Mouse (Mus musculus) bone marrow, adult 2 months (tissue): ENCODE measurements around the gene Aup1. TPM values are rescaled to one million over a fixed set of nuclear protein-coding genes. Genes with fewer than 3 reads are reported as not detected.

Experiments used
- H3K27ac ChIP-seq: fragments of 200-500 bp; 2 replicates; pipeline ENCODE4 v1.5.1; 2012; ENCODE audit warnings: low read depth, mild to moderate bottlenecking, control low read depth, inconsistent platforms, low read length; ENCODE audit not compliant: control insufficient read depth, poor library complexity, insufficient read depth
- H3K4me1 ChIP-seq: fragments of 200-500 bp; 2 replicates; pipeline ENCODE4 v1.6.1; 2011; ENCODE audit warnings: low read length; ENCODE audit not compliant: control insufficient read depth, insufficient read depth
- H3K4me3 ChIP-seq: fragments of 200-500 bp; replicated peaks from 2 replicates; pipeline ENCODE3; 2011; ENCODE audit warnings: mild to moderate bottlenecking, low read depth, low read length, control low read depth; ENCODE audit not compliant: control insufficient read depth
- CTCF ChIP-seq: fragments of 200-500 bp; IDR thresholded peaks from 2 replicates; pipeline ENCODE4 v1.5.1; 2011; ENCODE audit warnings: low read length, control low read depth; ENCODE audit not compliant: control insufficient read depth, insufficient read depth
- POLR2A ChIP-seq: fragments of 200-500 bp; IDR thresholded peaks from 2 replicates; pipeline ENCODE4 v1.6.1; 2011; ENCODE audit warnings: low read depth, mild to moderate bottlenecking, control low read depth, low read length, borderline replicate concordance; ENCODE audit not compliant: control insufficient read depth
- WGBS: fragments of 180-500 bp; shearing (Covaris S2); methylation state at CpG from one replicate; pipeline ENCODE4 v1.1.7; 2018; 5-methylcytosine and 5-hydroxymethylcytosine counted together
- polyA plus RNA-seq: library from polyadenylated mRNA; stranded (reverse); fragments of >200 nt; gene quantifications from 2 replicates; pipeline ENCODE4 v1.2.4, GENCODE M21; 2011; ENCODE audit warnings: low replicate concordance; ENCODE audit not compliant: missing spikeins, insufficient read depth, insufficient read length

Aup1 gene
- polyA plus RNA-seq, 1 experiment: 337 TPM

- Histone ChIP-seq H3K4me3 (peak overlapping the region; percentile 34), H3K27ac (peak overlapping the region; percentile 78), H3K4me1 (peaks cover 13% of the 10 kb centered on the region)
- TF ChIP-seq CTCF: no peak
- TF ChIP-seq POLR2A: peak; percentile 65
- WGBS: 38% methylated on average over 12 of the region's 12 CpGs
Measured at GRCm38 (mm10) chr6:83014482-83015466, 39.5 kb upstream of the Aup1 start.

- H3K4me1 ChIP-seq: peaks cover 10% of the 10 kb centered on the region
- WGBS: 77% methylated on average over 2 of the region's 2 CpGs
Measured at GRCm38 (mm10) chr6:83015749-83016148, 38.6 kb upstream of the Aup1 start.

GRCm38 (mm10) chr6:83017190-83017589 lies 37.1 kb upstream of the Aup1 start:
- WGBS: 67% methylated on average over 3 of the region's 3 CpGs

More at GRCm38 (mm10) chr6:83015749-83016148, 38.6 kb upstream of the Aup1 start:
- TF ChIP-seq POLR2A (no peak), CTCF (no peak)
- H3K27ac ChIP-seq: peak overlapping the region; percentile 47
- peak overlapping the region; percentile 12 for H3K4me3 ChIP-seq

GRCm38 (mm10) chr6:83019044-83019443 lies 35.3 kb upstream of the Aup1 start:
- no peak overlapping the region for H3K27ac ChIP-seq
- WGBS: 72% methylated on average over 3 of the region's 3 CpGs
- no peak overlapping the region for H3K4me3 ChIP-seq
- H3K4me1 ChIP-seq: peaks cover 4% of the 10 kb centered on the region
- TF ChIP-seq CTCF (no peak), POLR2A (no peak)

More at GRCm38 (mm10) chr6:83017190-83017589, 37.1 kb upstream of the Aup1 start:
- H3K4me1 ChIP-seq: peaks cover 8% of the 10 kb centered on the region
- TF ChIP-seq CTCF: no peak
- TF ChIP-seq POLR2A: no peak
- H3K27ac ChIP-seq: peak overlapping the region; percentile 75
- no peak overlapping the region for H3K4me3 ChIP-seq

GRCm38 (mm10) chr6:83020121-83020520 lies 34.2 kb upstream of the Aup1 start:
- TF ChIP-seq CTCF (no peak), POLR2A (no peak)
- H3K4me3 ChIP-seq: no peak overlapping the region
- 52% methylated on average over 6 of the region's 6 CpGs for WGBS
- H3K27ac ChIP-seq: no peak overlapping the region
- H3K4me1 ChIP-seq: peaks cover 4% of the 10 kb centered on the region

GRCm38 (mm10) chr6:83020836-83021593 lies 33.3 kb upstream of the Aup1 start:
- Histone ChIP-seq H3K4me1 (peaks cover 6% of the 10 kb centered on the region), H3K27ac (no peak overlapping the region), H3K4me3 (no peak overlapping the region)
- TF ChIP-seq POLR2A: no peak
- TF ChIP-seq CTCF: no peak
- WGBS: 74% methylated on average over 4 of the region's 4 CpGs

- 78% methylated on average over 9 of the region's 9 CpGs for WGBS
- TF ChIP-seq CTCF (no peak), POLR2A (no peak)
Measured at GRCm38 (mm10) chr6:83023008-83023407, 31.3 kb upstream of the Aup1 start.

GRCm38 (mm10) chr6:83023786-83024185 lies 30.5 kb upstream of the Aup1 start:
- TF ChIP-seq CTCF: no peak
- no peak for TF ChIP-seq POLR2A
- peaks cover 7% of the 10 kb centered on the region; the same call in 1 of the 2 replicates for H3K4me1 ChIP-seq
- no peak overlapping the region for H3K4me3 ChIP-seq
- 83% methylated on average over 2 of the region's 2 CpGs for WGBS
- no peak overlapping the region for H3K27ac ChIP-seq

More at GRCm38 (mm10) chr6:83023008-83023407, 31.3 kb upstream of the Aup1 start:
- Histone ChIP-seq H3K4me3 (no peak overlapping the region), H3K4me1 (peaks cover 7% of the 10 kb centered on the region; the same call in 1 of the 2 replicates), H3K27ac (no peak overlapping the region; the same call in 1 of the 2 replicates)
